Mouse (Mus musculus): ENCODE data around the gene Chpf. TPM values are rescaled to one million over a fixed set of nuclear protein-coding genes. Genes with fewer than 3 reads are reported as not detected.

Chpf gene
- polyA plus RNA-seq, 1 experiment from 2014 or later, result 37.5 TPM

DNA sequence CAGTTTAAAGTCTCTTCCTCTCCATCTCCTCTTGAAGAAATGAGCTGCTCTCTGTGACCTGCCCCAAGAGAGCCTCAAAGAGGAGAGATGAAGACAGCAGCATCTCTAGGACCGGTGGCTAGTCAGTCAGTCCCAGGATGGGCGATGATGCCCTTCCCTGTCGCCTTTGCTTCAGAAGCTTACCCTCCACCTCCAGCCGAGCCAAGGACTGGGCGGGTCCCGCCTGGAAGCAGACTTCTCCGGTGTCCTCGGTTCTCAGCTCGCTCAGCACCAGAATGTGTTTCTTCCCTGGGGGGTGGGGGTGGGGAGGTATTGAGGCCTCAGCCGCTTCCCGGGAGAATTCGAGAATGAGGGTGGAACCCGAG, 7.9 kb upstream of the Chpf start:
- Histone ChIP-seq H3K9me3 (replicated peaks; ENCODE audit: control insufficient read depth, low read length, poor library complexity, severe bottlenecking) (no peaks in the 10 kb centered on the region), H3K27me3 (ENCODE audit: control insufficient read depth, insufficient read depth, low read depth, low read length) (peaks cover 28% of the 10 kb centered on the region), H3K4me1 (ENCODE audit: control insufficient read depth, insufficient read depth, low read length) (peaks cover 23% of the 10 kb centered on the region), H3K9ac (ENCODE audit: low read depth, low read length) (peak overlapping the region; percentile 57), H3K4me3 (ENCODE audit: low read depth, low read length) (peak overlapping the region; percentile 50), H3K36me3 (ENCODE audit: control insufficient read depth, insufficient read depth, low read length) (peaks cover 27% of the 10 kb centered on the region), H3K4me2 (ENCODE audit: low read length) (peak overlapping the region; percentile 92), H3K27ac (ENCODE audit: low read length) (no peak overlapping the region)
- 2% methylated on average over 13 of the region's 13 CpGs for WGBS
- peak; percentile 6; the same call in 1 of the 2 replicates for ATAC-seq

GRCm38 (mm10) chr1:75486561-75486960, 7.5 kb upstream of the Chpf start:
- no peak overlapping the region for H3K27ac ChIP-seq (ENCODE audit: low read length)
- peaks cover 27% of the 10 kb centered on the region for H3K4me1 ChIP-seq (ENCODE audit: control insufficient read depth, insufficient read depth, low read length)
- H3K9ac ChIP-seq (ENCODE audit: low read depth, low read length), result no peak overlapping the region
- H3K4me3 ChIP-seq (ENCODE audit: low read depth, low read length), result peak overlapping the region; percentile 50
- H3K36me3 ChIP-seq (ENCODE audit: control insufficient read depth, insufficient read depth, low read length), result peaks cover 27% of the 10 kb centered on the region
- no peak for ATAC-seq
- 9% methylated on average over 24 of the region's 24 CpGs for WGBS
- H3K9me3 ChIP-seq (replicated peaks; ENCODE audit: control insufficient read depth, low read length, poor library complexity, severe bottlenecking), result no peaks in the 10 kb centered on the region
- peak overlapping the region; percentile 92 for H3K4me2 ChIP-seq (ENCODE audit: low read length)
- H3K27me3 ChIP-seq (ENCODE audit: control insufficient read depth, insufficient read depth, low read depth, low read length), result peaks cover 28% of the 10 kb centered on the region

- 81% methylated on average over 7 of the region's 7 CpGs for WGBS
- Histone ChIP-seq H3K27ac (ENCODE audit: low read length) (no peak overlapping the region), H3K4me1 (ENCODE audit: control insufficient read depth, insufficient read depth, low read length) (peaks cover 43% of the 10 kb centered on the region)
Observed at GRCm38 (mm10) chr1:75480735-75481134, 1.6 kb upstream of the Chpf start.

GRCm38 (mm10) chr1:75480036-75480435, 929 bp upstream of the Chpf start:
- Histone ChIP-seq H3K36me3 (ENCODE audit: control insufficient read depth, insufficient read depth, low read length) (peaks cover 33% of the 10 kb centered on the region), H3K9ac (ENCODE audit: low read depth, low read length) (peak overlapping the region; percentile 88), H3K4me3 (ENCODE audit: low read depth, low read length) (peak overlapping the region; percentile 74), H3K27me3 (ENCODE audit: control insufficient read depth, insufficient read depth, low read depth, low read length) (peaks cover 7% of the 10 kb centered on the region), H3K9me3 (replicated peaks; ENCODE audit: control insufficient read depth, low read length, poor library complexity, severe bottlenecking) (no peaks in the 10 kb centered on the region), H3K4me2 (ENCODE audit: low read length) (peak overlapping the region; percentile 80), H3K4me1 (ENCODE audit: control insufficient read depth, insufficient read depth, low read length) (peaks cover 43% of the 10 kb centered on the region), H3K27ac (ENCODE audit: low read length) (peak overlapping the region; percentile 80)
- WGBS, result 10% methylated on average over 13 of the region's 13 CpGs
- peak; percentile 3; the same call in 1 of the 2 replicates for ATAC-seq

More at GRCm38 (mm10) chr1:75480735-75481134, 1.6 kb upstream of the Chpf start:
- Histone ChIP-seq H3K9ac (ENCODE audit: low read depth, low read length) (peak overlapping the region; percentile 41; the same call in 1 of the 2 replicates), H3K4me3 (ENCODE audit: low read depth, low read length) (peak overlapping the region; percentile 74), H3K4me2 (ENCODE audit: low read length) (peak overlapping the region; percentile 80), H3K27me3 (ENCODE audit: control insufficient read depth, insufficient read depth, low read depth, low read length) (peaks cover 13% of the 10 kb centered on the region), H3K9me3 (replicated peaks; ENCODE audit: control insufficient read depth, low read length, poor library complexity, severe bottlenecking) (no peaks in the 10 kb centered on the region), H3K36me3 (ENCODE audit: control insufficient read depth, insufficient read depth, low read length) (peaks cover 32% of the 10 kb centered on the region)
- ATAC-seq, result no peak

- H3K9me3 ChIP-seq (replicated peaks; ENCODE audit: control insufficient read depth, low read length, poor library complexity, severe bottlenecking), result no peaks in the 10 kb centered on the region
- peak overlapping the region; percentile 88 for H3K9ac ChIP-seq (ENCODE audit: low read depth, low read length)
- peak; percentile 47 for ATAC-seq
- H3K4me2 ChIP-seq (ENCODE audit: low read length), result peak overlapping the region; percentile 80
- WGBS, result 1% methylated on average over 24 of the region's 24 CpGs
- H3K4me3 ChIP-seq (ENCODE audit: low read depth, low read length), result peak overlapping the region; percentile 74
- peaks cover 43% of the 10 kb centered on the region for H3K4me1 ChIP-seq (ENCODE audit: control insufficient read depth, insufficient read depth, low read length)
- H3K27ac ChIP-seq (ENCODE audit: low read length), result peak overlapping the region; percentile 80
- H3K36me3 ChIP-seq (ENCODE audit: control insufficient read depth, insufficient read depth, low read length), result peaks cover 34% of the 10 kb centered on the region
- peaks cover 4% of the 10 kb centered on the region for H3K27me3 ChIP-seq (ENCODE audit: control insufficient read depth, insufficient read depth, low read depth, low read length)
Observed at GRCm38 (mm10) chr1:75479635-75479989, 505 bp upstream of the Chpf start.

DNA sequence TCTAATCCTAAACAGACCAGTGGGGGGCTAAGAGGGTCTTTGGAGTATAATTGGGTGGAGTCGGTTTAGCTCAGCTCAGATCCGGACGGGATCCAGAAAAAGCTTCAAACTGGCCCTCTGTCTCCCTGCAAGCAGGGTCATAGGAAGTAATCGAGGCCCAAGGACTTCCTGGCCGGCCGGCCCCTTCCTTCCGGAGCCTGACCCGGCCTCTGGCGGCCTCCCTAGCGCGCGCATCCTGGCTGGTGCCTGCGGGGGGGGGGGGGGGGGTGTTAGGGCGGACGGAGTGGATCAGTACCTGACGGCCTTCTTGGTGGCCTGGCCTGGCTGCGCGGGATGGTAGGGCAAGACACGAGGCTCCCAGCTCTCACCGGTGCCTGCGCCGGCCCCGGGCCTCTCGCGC, 610 bp downstream of the Chpf start:
- no peaks in the 10 kb centered on the region for H3K27me3 ChIP-seq (ENCODE audit: control insufficient read depth, insufficient read depth, low read depth, low read length)
- H3K9me3 ChIP-seq (replicated peaks; ENCODE audit: control insufficient read depth, low read length, poor library complexity, severe bottlenecking), result no peaks in the 10 kb centered on the region
- H3K4me1 ChIP-seq (ENCODE audit: control insufficient read depth, insufficient read depth, low read length), result peaks cover 45% of the 10 kb centered on the region
- 0% methylated on average over 16 of the region's 25 CpGs for WGBS
- peak overlapping the region; percentile 74 for H3K4me3 ChIP-seq (ENCODE audit: low read depth, low read length)
- peak overlapping the region; percentile 80 for H3K27ac ChIP-seq (ENCODE audit: low read length)
- H3K4me2 ChIP-seq (ENCODE audit: low read length), result peak overlapping the region; percentile 80
- peak overlapping the region; percentile 88 for H3K9ac ChIP-seq (ENCODE audit: low read depth, low read length)
- ATAC-seq, result no peak; the same call in 1 of the 2 replicates
- H3K36me3 ChIP-seq (ENCODE audit: control insufficient read depth, insufficient read depth, low read length), result peaks cover 36% of the 10 kb centered on the region

DNA sequence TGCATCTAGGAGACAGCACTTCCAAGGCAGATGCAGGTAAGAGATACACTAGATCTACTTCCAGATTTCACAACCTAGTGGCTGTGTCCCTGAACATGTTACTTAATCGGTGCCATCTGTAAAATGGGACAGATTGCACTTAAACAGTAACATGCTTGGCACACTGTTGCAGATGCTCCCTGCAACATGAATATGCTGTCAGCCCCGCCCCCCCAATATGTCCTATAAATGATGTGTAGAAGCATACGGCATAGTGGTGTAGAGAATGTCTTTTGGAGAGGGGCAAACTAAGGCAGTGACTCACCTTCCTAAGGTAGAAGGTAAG, 1.2 kb downstream of the Chpf start:
- 56% methylated on average over 3 of the region's 3 CpGs for WGBS
- no peaks in the 10 kb centered on the region for H3K27me3 ChIP-seq (ENCODE audit: control insufficient read depth, insufficient read depth, low read depth, low read length)
- H3K4me3 ChIP-seq (ENCODE audit: low read depth, low read length), result peak overlapping the region; percentile 74
- peaks cover 34% of the 10 kb centered on the region for H3K36me3 ChIP-seq (ENCODE audit: control insufficient read depth, insufficient read depth, low read length)
- ATAC-seq, result no peak
- peak overlapping the region; percentile 88 for H3K9ac ChIP-seq (ENCODE audit: low read depth, low read length)
- H3K27ac ChIP-seq (ENCODE audit: low read length), result no peak overlapping the region
- H3K4me1 ChIP-seq (ENCODE audit: control insufficient read depth, insufficient read depth, low read length), result peaks cover 44% of the 10 kb centered on the region
- H3K9me3 ChIP-seq (replicated peaks; ENCODE audit: control insufficient read depth, low read length, poor library complexity, severe bottlenecking), result no peaks in the 10 kb centered on the region
- peak overlapping the region; percentile 80 for H3K4me2 ChIP-seq (ENCODE audit: low read length)

DNA sequence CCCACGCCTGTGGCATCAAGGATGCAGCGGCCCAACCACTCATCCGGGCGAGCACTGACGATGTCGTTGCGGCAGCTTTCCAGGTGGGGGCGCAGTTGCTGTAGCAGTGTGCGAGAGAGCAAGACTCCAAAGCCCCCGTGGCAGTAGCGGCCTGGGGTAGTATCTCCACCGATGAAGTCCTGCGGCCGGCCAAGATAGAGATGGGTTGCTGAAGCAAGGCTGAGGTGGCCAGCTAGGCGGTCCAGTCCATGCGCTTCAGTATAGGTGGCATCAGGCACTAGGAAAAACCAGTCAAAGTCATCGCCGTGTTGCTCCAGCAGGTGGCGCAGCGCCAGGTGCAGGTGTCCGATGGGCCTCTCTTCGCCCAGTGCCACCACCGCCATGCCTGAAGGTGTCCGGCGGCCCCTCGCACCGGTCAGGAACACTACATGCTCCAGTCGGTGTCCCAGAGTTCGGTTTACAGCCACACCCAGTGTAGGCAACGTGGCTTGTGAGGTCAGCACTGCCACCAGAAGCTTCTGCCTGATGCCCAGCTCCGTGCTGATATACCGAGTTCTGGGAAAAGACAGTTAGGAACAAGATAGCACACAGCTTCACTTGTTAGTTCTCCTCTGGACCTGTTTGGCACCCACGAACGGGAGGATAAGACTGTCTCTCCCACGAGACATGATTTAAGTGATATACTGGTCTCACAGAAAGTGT, 1.7 kb downstream of the Chpf start:
- H3K4me2 ChIP-seq (ENCODE audit: low read length), result peak overlapping the region; percentile 80
- H3K9ac ChIP-seq (ENCODE audit: low read depth, low read length), result peak overlapping the region; percentile 47
- ATAC-seq, result peak; percentile 15; the same call in 1 of the 2 replicates
- H3K27ac ChIP-seq (ENCODE audit: low read length), result peak overlapping the region; percentile 43; the same call in 1 of the 2 replicates
- H3K4me3 ChIP-seq (ENCODE audit: low read depth, low read length), result peak overlapping the region; percentile 74
- peaks cover 39% of the 10 kb centered on the region for H3K4me1 ChIP-seq (ENCODE audit: control insufficient read depth, insufficient read depth, low read length)
- WGBS, result 9% methylated on average over 35 of the region's 35 CpGs
- peaks cover 31% of the 10 kb centered on the region for H3K36me3 ChIP-seq (ENCODE audit: control insufficient read depth, insufficient read depth, low read length)
- no peaks in the 10 kb centered on the region for H3K27me3 ChIP-seq (ENCODE audit: control insufficient read depth, insufficient read depth, low read depth, low read length)
- no peaks in the 10 kb centered on the region for H3K9me3 ChIP-seq (replicated peaks; ENCODE audit: control insufficient read depth, low read length, poor library complexity, severe bottlenecking)

- ATAC-seq, result no peak
- Histone ChIP-seq H3K27me3 (ENCODE audit: control insufficient read depth, insufficient read depth, low read depth, low read length) (no peaks in the 10 kb centered on the region), H3K4me2 (ENCODE audit: low read length) (no peak overlapping the region), H3K9ac (ENCODE audit: low read depth, low read length) (no peak overlapping the region), H3K9me3 (replicated peaks; ENCODE audit: control insufficient read depth, low read length, poor library complexity, severe bottlenecking) (no peaks in the 10 kb centered on the region), H3K27ac (ENCODE audit: low read length) (no peak overlapping the region), H3K4me1 (ENCODE audit: control insufficient read depth, insufficient read depth, low read length) (peaks cover 30% of the 10 kb centered on the region), H3K36me3 (ENCODE audit: control insufficient read depth, insufficient read depth, low read length) (peaks cover 33% of the 10 kb centered on the region), H3K4me3 (ENCODE audit: low read depth, low read length) (no peak overlapping the region)
- 94% methylated on average over 11 of the region's 11 CpGs for WGBS
Observed at GRCm38 (mm10) chr1:75476441-75476840, 2.7 kb downstream of the Chpf start.
